Mouse (Mus musculus): ENCODE data around the gene Gm28043. TPM values are rescaled to one million over a fixed set of nuclear protein-coding genes. Genes with fewer than 3 reads are reported as not detected.

The Gm28043 gene
- total and polyA plus RNA-seq, 3 experiments: 0.39 to 1.1 (median 1.0) TPM

DNA sequence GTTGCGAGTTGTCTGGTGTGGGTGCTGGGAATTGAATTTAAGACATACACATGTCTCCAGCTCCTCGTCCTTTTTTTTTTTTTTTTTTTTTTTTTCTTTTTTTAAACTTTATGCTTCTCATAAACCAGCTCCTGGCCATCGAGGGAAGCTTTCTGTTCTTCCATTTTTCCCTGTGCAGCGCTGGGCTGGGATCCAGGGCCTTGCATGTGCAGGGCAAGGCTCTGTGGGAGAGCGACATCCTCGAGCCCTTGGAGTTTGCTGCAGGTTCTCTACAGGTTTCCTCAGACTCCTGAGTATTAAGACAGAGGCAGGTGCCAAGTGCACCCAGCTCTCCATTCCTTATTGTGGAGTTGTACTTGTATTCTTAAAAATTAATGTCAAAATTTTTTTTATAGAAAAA lies 47.5 kb downstream of the Gm28043 start:
- H3K27ac ChIP-seq: no peak overlapping the region
- H3K36me3 ChIP-seq (ENCODE audit: control insufficient read depth, insufficient read depth, low read length): no peaks in the 10 kb centered on the region
- no peak overlapping the region for H3K9ac ChIP-seq (ENCODE audit: low read depth, low read length)
- intact Hi-C loops (cut with DNase I): no loop called here
- no peak overlapping the region for H3K4me3 ChIP-seq
- H3K4me1 ChIP-seq (ENCODE audit: control insufficient read depth, insufficient read depth, low read length): no peaks in the 10 kb centered on the region; the same call in 1 of the 2 replicates
- no peak for TF ChIP-seq EP300 (IDR thresholded peaks at IDR 0.05; ENCODE audit: insufficient read depth, low read depth, low read length)
- TF ChIP-seq CTCF (IDR thresholded peaks at IDR 0.05): no peak
- no peak for TF ChIP-seq POLR2A (IDR thresholded peaks at IDR 0.05; ENCODE audit: insufficient read depth, low read depth, low read length)
- 79% methylated on average over 6 of the region's 6 CpGs for WGBS
- 0 out of 2 replicates have a peak, but pooled peaks cover 4% of the 10 kb centered on the region for H3K79me2 ChIP-seq (replicated peaks; ENCODE audit: control insufficient read depth, insufficient read depth, low read length)
- no peaks in the 10 kb centered on the region for H3K27me3 ChIP-seq (ENCODE audit: control insufficient read depth, insufficient read depth, low read length)
- no peak for DNase-seq

DNA sequence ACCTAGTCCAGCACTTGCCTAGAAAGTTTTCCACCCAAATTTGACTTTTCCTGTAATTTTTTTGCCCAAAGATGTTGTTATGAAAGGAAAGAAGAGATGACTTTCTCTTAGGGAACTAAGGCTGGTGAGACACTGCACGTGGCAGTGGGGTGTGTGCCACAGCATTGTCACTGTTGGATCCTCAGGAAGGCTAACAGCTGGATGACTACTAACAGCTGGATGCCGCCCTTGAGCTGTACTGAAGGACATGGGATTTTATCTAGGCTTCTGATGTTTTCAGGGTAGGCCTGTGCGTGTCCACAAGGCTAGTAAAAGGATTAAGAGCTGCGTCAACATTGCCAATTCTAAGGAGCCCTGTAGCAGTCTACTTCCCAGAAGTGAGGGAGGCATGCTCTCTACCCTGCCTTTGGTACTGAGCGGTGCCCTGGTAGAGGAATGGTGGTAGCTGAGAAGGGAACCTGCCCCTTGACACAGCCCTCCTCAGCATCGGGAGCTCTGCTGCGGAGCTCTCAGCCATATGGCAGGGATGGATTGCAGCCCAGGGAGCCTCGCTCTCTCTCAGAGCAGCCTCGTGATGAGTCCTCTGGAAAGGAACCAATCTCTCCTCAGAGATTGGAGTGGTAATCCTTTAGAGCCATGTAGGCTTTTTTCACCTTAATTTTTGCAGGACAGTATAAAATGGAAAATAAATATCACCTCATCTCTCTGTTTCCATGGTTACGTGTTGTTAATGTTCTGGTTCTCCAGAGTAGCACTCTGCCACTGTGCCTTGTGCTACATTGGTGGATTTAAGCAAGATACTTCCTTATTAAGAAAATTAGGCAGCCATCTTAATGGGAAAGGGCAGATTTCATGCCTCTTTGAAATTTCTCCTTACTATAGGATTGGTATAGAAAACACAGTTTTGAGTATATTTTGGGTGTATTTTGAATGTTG lies 53.6 kb downstream of the Gm28043 start:
- H3K9ac ChIP-seq (ENCODE audit: low read depth, low read length): no peak overlapping the region
- no peaks in the 10 kb centered on the region for H3K27me3 ChIP-seq (ENCODE audit: control insufficient read depth, insufficient read depth, low read length)
- H3K36me3 ChIP-seq (ENCODE audit: control insufficient read depth, insufficient read depth, low read length): no peaks in the 10 kb centered on the region
- no peak overlapping the region for H3K4me3 ChIP-seq
- DNase-seq: no peak
- peaks cover 3% of the 10 kb centered on the region for H3K4me1 ChIP-seq (ENCODE audit: control insufficient read depth, insufficient read depth, low read length)
- TF ChIP-seq POLR2A (IDR thresholded peaks at IDR 0.05; ENCODE audit: insufficient read depth, low read depth, low read length): no peak
- TF ChIP-seq EP300 (IDR thresholded peaks at IDR 0.05; ENCODE audit: insufficient read depth, low read depth, low read length): no peak
- no peak for TF ChIP-seq CTCF (IDR thresholded peaks at IDR 0.05)
- WGBS: 72% methylated on average over 10 of the region's 10 CpGs
- H3K27ac ChIP-seq: no peak overlapping the region
- intact Hi-C loops (cut with DNase I): no loop called here
- H3K79me2 ChIP-seq (replicated peaks; ENCODE audit: control insufficient read depth, insufficient read depth, low read length): peaks cover 4% of the 10 kb centered on the region; the same call in 1 of the 2 replicates

DNA sequence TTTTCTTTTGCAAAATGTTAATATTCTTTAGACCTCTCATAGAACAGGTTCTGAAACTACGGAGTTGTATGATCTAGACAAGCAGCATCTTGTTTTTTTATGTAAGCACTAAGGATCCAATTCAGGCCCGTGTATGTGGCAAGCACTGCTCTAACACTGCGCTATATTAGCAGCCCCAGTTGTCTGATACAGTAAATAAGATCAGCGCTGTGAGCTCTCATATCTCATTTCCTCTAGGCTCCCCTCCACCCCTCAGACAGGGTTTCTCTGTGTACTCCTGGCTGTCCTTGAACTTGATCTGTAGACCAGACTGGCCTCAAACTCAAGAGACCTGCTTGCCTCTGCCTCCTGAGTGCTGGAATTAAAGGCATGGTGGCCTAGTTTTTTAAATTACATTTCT lies 54.4 kb downstream of the Gm28043 start:
- no peaks in the 10 kb centered on the region for H3K36me3 ChIP-seq (ENCODE audit: control insufficient read depth, insufficient read depth, low read length)
- intact Hi-C loops (cut with DNase I): no loop called here
- 84% methylated on average over 4 of the region's 4 CpGs for WGBS

DNA sequence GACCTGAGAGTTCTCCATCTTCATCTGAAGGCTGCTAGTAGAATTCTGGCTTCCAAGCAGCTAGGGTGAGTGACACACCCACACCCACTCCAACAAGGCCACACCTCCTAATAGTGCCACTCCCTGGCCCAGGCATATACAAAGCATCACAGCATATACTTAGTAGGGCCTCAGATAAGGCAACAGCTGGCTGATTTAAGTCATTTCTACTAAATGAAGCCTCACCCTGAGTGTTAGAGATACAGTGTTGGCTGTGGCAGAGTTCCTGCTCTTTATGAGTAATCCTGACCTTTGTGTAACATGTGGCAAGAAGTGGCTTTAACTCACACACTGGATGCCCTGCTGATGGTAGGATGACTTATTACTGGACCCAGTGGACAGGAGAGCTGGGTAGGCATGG lies 55.3 kb downstream of the Gm28043 start:
- intact Hi-C loops (cut with DNase I): no loop called here
- Histone ChIP-seq H3K4me1 (ENCODE audit: control insufficient read depth, insufficient read depth, low read length) (peaks cover 3% of the 10 kb centered on the region), H3K27ac (no peak overlapping the region), H3K36me3 (ENCODE audit: control insufficient read depth, insufficient read depth, low read length) (no peaks in the 10 kb centered on the region), H3K27me3 (ENCODE audit: control insufficient read depth, insufficient read depth, low read length) (no peaks in the 10 kb centered on the region), H3K79me2 (replicated peaks; ENCODE audit: control insufficient read depth, insufficient read depth, low read length) (peaks cover 4% of the 10 kb centered on the region; the same call in 1 of the 2 replicates), H3K9ac (ENCODE audit: low read depth, low read length) (no peak overlapping the region), H3K4me3 (no peak overlapping the region)
- DNase-seq: no peak
- TF ChIP-seq POLR2A (IDR thresholded peaks at IDR 0.05; ENCODE audit: insufficient read depth, low read depth, low read length) (no peak), EP300 (IDR thresholded peaks at IDR 0.05; ENCODE audit: insufficient read depth, low read depth, low read length) (no peak), CTCF (IDR thresholded peaks at IDR 0.05) (no peak)

More for the DNA sequence above, 54.4 kb downstream of the Gm28043 start:
- Histone ChIP-seq H3K9ac (ENCODE audit: low read depth, low read length) (no peak overlapping the region), H3K79me2 (replicated peaks; ENCODE audit: control insufficient read depth, insufficient read depth, low read length) (peaks cover 4% of the 10 kb centered on the region; the same call in 1 of the 2 replicates), H3K27me3 (ENCODE audit: control insufficient read depth, insufficient read depth, low read length) (no peaks in the 10 kb centered on the region), H3K4me3 (no peak overlapping the region), H3K4me1 (ENCODE audit: control insufficient read depth, insufficient read depth, low read length) (peaks cover 3% of the 10 kb centered on the region), H3K27ac (no peak overlapping the region)
- no peak for DNase-seq
- TF ChIP-seq EP300 (IDR thresholded peaks at IDR 0.05; ENCODE audit: insufficient read depth, low read depth, low read length): no peak

DNA sequence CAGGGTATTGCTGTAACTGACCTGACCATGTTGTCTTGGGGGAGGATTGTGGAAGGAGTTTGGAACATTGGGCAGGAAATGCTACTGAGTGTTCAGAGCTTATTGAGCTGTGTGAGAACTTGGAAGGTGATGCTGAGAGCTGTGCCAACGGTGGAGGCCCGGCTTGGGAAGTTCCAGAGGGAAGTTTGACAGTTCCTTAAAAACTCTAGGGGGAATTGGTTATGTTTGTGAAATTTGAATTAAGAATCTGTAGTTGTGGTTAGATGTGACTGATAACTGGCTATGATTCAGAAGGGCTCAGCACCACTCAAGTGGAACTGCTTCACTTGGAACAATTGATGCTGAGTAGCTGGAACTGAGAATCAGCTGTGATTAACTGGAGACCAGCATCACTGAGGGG lies 56.3 kb downstream of the Gm28043 start:
- H3K4me3 ChIP-seq: no peak overlapping the region
- no peak overlapping the region for H3K9ac ChIP-seq (ENCODE audit: low read depth, low read length)
- H3K27ac ChIP-seq: no peak overlapping the region
- WGBS: 25% methylated on average over 2 of the region's 2 CpGs
- peaks cover 4% of the 10 kb centered on the region; the same call in 1 of the 2 replicates for H3K79me2 ChIP-seq (replicated peaks; ENCODE audit: control insufficient read depth, insufficient read depth, low read length)
- no peaks in the 10 kb centered on the region for H3K27me3 ChIP-seq (ENCODE audit: control insufficient read depth, insufficient read depth, low read length)
- DNase-seq: no peak
- peaks cover 3% of the 10 kb centered on the region for H3K4me1 ChIP-seq (ENCODE audit: control insufficient read depth, insufficient read depth, low read length)
- TF ChIP-seq CTCF (IDR thresholded peaks at IDR 0.05): no peak
- intact Hi-C loops (cut with DNase I): no loop called here
- H3K36me3 ChIP-seq (ENCODE audit: control insufficient read depth, insufficient read depth, low read length): no peaks in the 10 kb centered on the region

DNA sequence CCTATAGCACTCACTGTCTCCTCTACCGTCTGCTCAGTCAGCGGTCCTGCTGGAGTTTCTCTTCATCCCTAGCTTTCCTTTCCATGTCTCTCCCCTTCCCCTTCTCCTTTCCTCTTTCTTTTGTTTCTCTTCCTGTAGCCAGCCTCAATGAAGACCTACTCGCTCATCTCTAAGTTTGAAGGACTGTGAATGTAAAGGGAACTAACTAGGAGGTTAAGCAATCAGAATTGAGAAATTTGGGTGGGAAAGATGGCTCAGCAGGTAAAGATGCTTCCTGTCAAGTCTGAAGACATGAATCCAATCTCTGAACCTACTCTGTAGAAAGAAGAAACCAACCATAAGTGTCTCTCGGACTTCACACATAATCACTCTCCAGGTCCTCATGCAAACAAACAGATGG lies 58.6 kb downstream of the Gm28043 start:
- no peak overlapping the region for H3K4me3 ChIP-seq
- DNase-seq: no peak

More for the DNA sequence above, 58.6 kb downstream of the Gm28043 start:
- peaks cover 3% of the 10 kb centered on the region for H3K4me1 ChIP-seq (ENCODE audit: control insufficient read depth, insufficient read depth, low read length)
- H3K27me3 ChIP-seq (ENCODE audit: control insufficient read depth, insufficient read depth, low read length): no peaks in the 10 kb centered on the region
- no peak overlapping the region for H3K9ac ChIP-seq (ENCODE audit: low read depth, low read length)
- no peaks in the 10 kb centered on the region for H3K36me3 ChIP-seq (ENCODE audit: control insufficient read depth, insufficient read depth, low read length)
- intact Hi-C loops (cut with DNase I): no loop called here
- H3K79me2 ChIP-seq (replicated peaks; ENCODE audit: control insufficient read depth, insufficient read depth, low read length): 0 out of 2 replicates have a peak, but pooled peaks cover 2% of the 10 kb centered on the region
- H3K27ac ChIP-seq: no peak overlapping the region
- 88% methylated on average over 4 of the region's 4 CpGs for WGBS
- TF ChIP-seq CTCF (IDR thresholded peaks at IDR 0.05) (no peak), POLR2A (IDR thresholded peaks at IDR 0.05; ENCODE audit: insufficient read depth, low read depth, low read length) (no peak), EP300 (IDR thresholded peaks at IDR 0.05; ENCODE audit: insufficient read depth, low read depth, low read length) (no peak)
